Mouse (Mus musculus): ENCODE data around the gene 1700019N19Rik.

1700019N19Rik gene

GRCm38 (mm10) chr19:58794284-58794683, at the start of gene 1700019N19Rik:
Gene 1700019N19Rik (minus strand): TSS chr19:58794461.
- H3K9me3 ChIP-seq (ENCODE audit: low read length): no peaks in the 10 kb centered on the region
- peaks cover 21% of the 10 kb centered on the region for H3K27me3 ChIP-seq (ENCODE audit: insufficient read depth, low read length)
- peaks cover 22% of the 10 kb centered on the region for H3K4me1 ChIP-seq (replicated peaks; ENCODE audit: low read depth, low read length)
- peak within 1 kb of the TSS; percentile 35 for H3K4me3 ChIP-seq (replicated peaks; ENCODE audit: low read length)
- TF ChIP-seq POU5F1 (IDR thresholded peaks at IDR 0.05; ENCODE audit: borderline replicate concordance, low read length) (no peak), CTCF (conservative IDR thresholded peaks at IDR 0.05; ENCODE audit: low read length) (no peak), NANOG (IDR thresholded peaks at IDR 0.05; ENCODE audit: borderline replicate concordance, low read length) (no peak)
- no peaks in the 10 kb centered on the region for H3K36me3 ChIP-seq (ENCODE audit: insufficient read depth, low read length)

DNA sequence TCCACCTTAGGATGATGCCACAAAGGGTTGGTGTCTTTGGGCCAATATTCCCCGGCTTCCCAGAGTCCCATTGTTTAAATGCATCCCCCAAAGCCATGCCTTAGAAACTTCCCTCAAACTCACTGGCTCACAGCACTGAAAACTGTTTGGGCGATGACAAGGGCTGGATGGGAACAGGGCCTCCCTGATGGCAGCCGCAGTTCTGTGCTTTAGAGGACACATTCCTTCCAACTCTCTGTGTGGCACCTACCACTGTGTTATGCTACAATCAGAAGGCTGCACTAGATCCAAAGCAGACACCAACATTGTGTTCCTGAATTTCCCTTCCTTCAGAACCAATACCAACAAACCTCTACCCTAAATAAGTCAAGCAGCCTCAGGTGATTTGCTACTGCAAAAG, 49.3 kb upstream of the 1700019N19Rik start:
- Histone ChIP-seq H3K4me3 (replicated peaks; ENCODE audit: low read length) (no peak overlapping the region), H3K27me3 (ENCODE audit: insufficient read depth, low read length) (no peaks in the 10 kb centered on the region), H3K36me3 (ENCODE audit: insufficient read depth, low read length) (no peaks in the 10 kb centered on the region), H3K9me3 (ENCODE audit: low read length) (peaks cover 9% of the 10 kb centered on the region), H3K4me1 (replicated peaks; ENCODE audit: low read depth, low read length) (peaks cover 8% of the 10 kb centered on the region; the same call in 1 of the 2 replicates)
- TF ChIP-seq POU5F1 (IDR thresholded peaks at IDR 0.05; ENCODE audit: borderline replicate concordance, low read length) (no peak), NANOG (IDR thresholded peaks at IDR 0.05; ENCODE audit: borderline replicate concordance, low read length) (no peak), CTCF (conservative IDR thresholded peaks at IDR 0.05; ENCODE audit: low read length) (no peak)

GRCm38 (mm10) chr19:58840721-58841271, 46.5 kb upstream of the 1700019N19Rik start:
- H3K4me1 ChIP-seq (replicated peaks; ENCODE audit: low read depth, low read length): peaks cover 10% of the 10 kb centered on the region; the same call in 1 of the 2 replicates
- H3K27me3 ChIP-seq (ENCODE audit: insufficient read depth, low read length): no peaks in the 10 kb centered on the region
- H3K36me3 ChIP-seq (ENCODE audit: insufficient read depth, low read length): no peaks in the 10 kb centered on the region
- no peak overlapping the region for H3K4me3 ChIP-seq (replicated peaks; ENCODE audit: low read length)
- TF ChIP-seq POU5F1 (IDR thresholded peaks at IDR 0.05; ENCODE audit: borderline replicate concordance, low read length) (no peak), CTCF (conservative IDR thresholded peaks at IDR 0.05; ENCODE audit: low read length) (no peak), NANOG (IDR thresholded peaks at IDR 0.05; ENCODE audit: borderline replicate concordance, low read length) (no peak)
- H3K9me3 ChIP-seq (ENCODE audit: low read length): no peaks in the 10 kb centered on the region

- H3K9me3 ChIP-seq (ENCODE audit: low read length): peaks cover 5% of the 10 kb centered on the region
- no peak overlapping the region for H3K4me3 ChIP-seq (replicated peaks; ENCODE audit: low read length)
- peaks cover 10% of the 10 kb centered on the region; the same call in 1 of the 2 replicates for H3K4me1 ChIP-seq (replicated peaks; ENCODE audit: low read depth, low read length)
- no peaks in the 10 kb centered on the region for H3K36me3 ChIP-seq (ENCODE audit: insufficient read depth, low read length)
- no peaks in the 10 kb centered on the region for H3K27me3 ChIP-seq (ENCODE audit: insufficient read depth, low read length)
- TF ChIP-seq POU5F1 (IDR thresholded peaks at IDR 0.05; ENCODE audit: borderline replicate concordance, low read length): no peak
- no peak for TF ChIP-seq CTCF (conservative IDR thresholded peaks at IDR 0.05; ENCODE audit: low read length)
- TF ChIP-seq NANOG (IDR thresholded peaks at IDR 0.05; ENCODE audit: borderline replicate concordance, low read length): no peak
These were observed 45.5 kb upstream of the 1700019N19Rik start for GRCm38 (mm10) chr19:58839806-58840205.

- Histone ChIP-seq H3K9me3 (ENCODE audit: low read length) (peaks cover 7% of the 10 kb centered on the region), H3K4me3 (replicated peaks; ENCODE audit: low read length) (no peak overlapping the region), H3K36me3 (ENCODE audit: insufficient read depth, low read length) (no peaks in the 10 kb centered on the region), H3K4me1 (replicated peaks; ENCODE audit: low read depth, low read length) (peaks cover 10% of the 10 kb centered on the region; the same call in 1 of the 2 replicates), H3K27me3 (ENCODE audit: insufficient read depth, low read length) (no peaks in the 10 kb centered on the region)
- TF ChIP-seq CTCF (conservative IDR thresholded peaks at IDR 0.05; ENCODE audit: low read length): no peak
- no peak for TF ChIP-seq POU5F1 (IDR thresholded peaks at IDR 0.05; ENCODE audit: borderline replicate concordance, low read length)
- TF ChIP-seq NANOG (IDR thresholded peaks at IDR 0.05; ENCODE audit: borderline replicate concordance, low read length): no peak
These were observed 45.1 kb upstream of the 1700019N19Rik start for GRCm38 (mm10) chr19:58839345-58839744.

- H3K36me3 ChIP-seq (ENCODE audit: insufficient read depth, low read length): no peaks in the 10 kb centered on the region
- H3K4me3 ChIP-seq (replicated peaks; ENCODE audit: low read length): no peak overlapping the region
- peaks cover 7% of the 10 kb centered on the region for H3K9me3 ChIP-seq (ENCODE audit: low read length)
- no peaks in the 10 kb centered on the region for H3K27me3 ChIP-seq (ENCODE audit: insufficient read depth, low read length)
- no peak for TF ChIP-seq NANOG (IDR thresholded peaks at IDR 0.05; ENCODE audit: borderline replicate concordance, low read length)
- H3K4me1 ChIP-seq (replicated peaks; ENCODE audit: low read depth, low read length): peaks cover 10% of the 10 kb centered on the region; the same call in 1 of the 2 replicates
These were observed 44.4 kb upstream of the 1700019N19Rik start for GRCm38 (mm10) chr19:58838706-58839105.

GRCm38 (mm10) chr19:58833639-58834180, 39.4 kb upstream of the 1700019N19Rik start:
- Histone ChIP-seq H3K4me3 (replicated peaks; ENCODE audit: low read length) (no peak overlapping the region), H3K4me1 (replicated peaks; ENCODE audit: low read depth, low read length) (peaks cover 6% of the 10 kb centered on the region; the same call in 1 of the 2 replicates), H3K27me3 (ENCODE audit: insufficient read depth, low read length) (no peaks in the 10 kb centered on the region), H3K36me3 (ENCODE audit: insufficient read depth, low read length) (no peaks in the 10 kb centered on the region), H3K9me3 (ENCODE audit: low read length) (peaks cover 7% of the 10 kb centered on the region)
- TF ChIP-seq CTCF (conservative IDR thresholded peaks at IDR 0.05; ENCODE audit: low read length): no peak
- TF ChIP-seq NANOG (IDR thresholded peaks at IDR 0.05; ENCODE audit: borderline replicate concordance, low read length): no peak
- no peak for TF ChIP-seq POU5F1 (IDR thresholded peaks at IDR 0.05; ENCODE audit: borderline replicate concordance, low read length)

DNA sequence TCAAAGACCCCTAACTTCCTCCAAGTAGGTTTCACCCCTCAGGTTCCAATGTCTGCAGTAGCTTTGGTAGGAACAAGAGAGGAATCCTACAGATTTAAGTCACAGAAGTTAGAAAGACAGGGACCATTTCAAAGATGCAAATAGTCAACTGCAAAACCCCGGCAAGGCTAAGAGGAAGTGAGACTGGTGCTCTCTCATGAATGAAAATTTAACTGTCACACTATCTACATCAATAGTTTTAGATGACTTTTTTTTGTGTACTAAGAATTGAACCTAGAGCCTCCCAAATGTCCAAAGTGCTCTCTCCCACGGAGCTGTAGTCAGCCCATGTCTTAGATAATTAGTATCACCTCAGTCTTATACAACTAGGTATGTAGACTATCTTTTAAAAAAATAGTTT, 38.7 kb upstream of the 1700019N19Rik start:
- Histone ChIP-seq H3K27me3 (ENCODE audit: insufficient read depth, low read length) (no peaks in the 10 kb centered on the region), H3K36me3 (ENCODE audit: insufficient read depth, low read length) (no peaks in the 10 kb centered on the region), H3K4me3 (replicated peaks; ENCODE audit: low read length) (no peak overlapping the region), H3K9me3 (ENCODE audit: low read length) (peaks cover 7% of the 10 kb centered on the region), H3K4me1 (replicated peaks; ENCODE audit: low read depth, low read length) (peaks cover 6% of the 10 kb centered on the region; the same call in 1 of the 2 replicates)
- TF ChIP-seq NANOG (IDR thresholded peaks at IDR 0.05; ENCODE audit: borderline replicate concordance, low read length) (no peak), POU5F1 (IDR thresholded peaks at IDR 0.05; ENCODE audit: borderline replicate concordance, low read length) (no peak), CTCF (conservative IDR thresholded peaks at IDR 0.05; ENCODE audit: low read length) (no peak)
